Mouse (Mus musculus) kidney, postnatal 4 days (tissue): ENCODE measurements at regions not wholly inside any gene's neighbourhood (a gene's known extent, or its start where the extent isn't known, plus 50 kb on each side); places are given as distances from the start of the nearest gene placed in this dataset.

ENCODE experiments used
- DNase-seq, 2 experiments: peaks; one replicate each; pipeline ENCODE4 v3.0.0; 2021; ENCODE audit warnings: mixed read lengths in 2 of 2

DNA sequence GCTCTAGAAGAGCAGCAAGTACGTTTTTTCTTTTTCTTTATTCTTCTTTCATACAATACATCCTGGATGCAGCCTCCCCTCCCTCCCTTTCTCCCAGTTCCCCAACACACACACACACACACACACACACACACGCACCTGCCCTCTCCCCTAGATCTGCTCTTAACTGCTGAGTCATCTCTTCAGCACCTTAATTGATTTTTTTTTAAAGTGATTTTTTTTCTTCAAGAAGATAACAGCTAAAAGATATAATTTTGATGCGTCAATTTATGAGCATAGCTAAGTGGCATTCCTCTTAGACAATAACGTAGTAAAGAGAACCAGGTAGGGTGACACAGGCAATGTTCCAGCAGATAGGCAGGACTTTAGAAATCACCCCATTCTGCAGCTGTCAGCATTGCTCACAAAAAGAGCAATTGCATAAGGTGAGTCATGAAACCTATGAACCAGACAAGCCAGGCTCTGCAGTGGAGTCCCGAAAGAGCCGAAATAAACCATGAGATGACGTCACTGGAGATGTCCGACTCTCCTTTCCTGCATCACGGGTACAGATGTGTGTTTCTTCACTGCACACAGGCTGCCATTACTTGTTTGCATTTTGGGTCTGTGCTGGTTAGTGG lies 63.9 kb upstream of the Tnrc6a start:
- DNase-seq: no peak

GRCm38 (mm10) chr7:123063264-123064011 lies 60.2 kb upstream of the Tnrc6a start:
- DNase-seq: no peak

- DNase-seq: no peak
These were observed 57.7 kb upstream of the Tnrc6a start for GRCm38 (mm10) chr7:123065951-123066351.

DNA sequence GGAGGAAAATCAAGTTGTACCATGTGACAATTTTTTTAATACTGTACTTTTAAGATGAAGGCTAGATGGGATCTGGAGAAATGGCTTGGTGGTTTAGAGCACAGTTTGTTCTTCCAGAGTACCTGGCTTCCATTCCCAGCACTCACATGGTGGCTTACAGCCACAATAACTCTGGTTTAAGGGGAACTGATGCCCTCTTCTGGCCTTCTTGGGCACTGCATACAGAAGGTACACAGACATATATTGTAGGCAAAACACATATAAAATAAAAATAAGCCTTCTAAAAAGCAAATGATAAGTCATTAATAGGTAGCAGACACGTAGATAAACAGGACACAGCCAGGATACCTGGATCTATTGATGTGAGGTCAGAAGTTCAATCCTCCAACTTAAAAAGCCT lies 56.3 kb upstream of the Tnrc6a start:
- DNase-seq: no peak

DNA sequence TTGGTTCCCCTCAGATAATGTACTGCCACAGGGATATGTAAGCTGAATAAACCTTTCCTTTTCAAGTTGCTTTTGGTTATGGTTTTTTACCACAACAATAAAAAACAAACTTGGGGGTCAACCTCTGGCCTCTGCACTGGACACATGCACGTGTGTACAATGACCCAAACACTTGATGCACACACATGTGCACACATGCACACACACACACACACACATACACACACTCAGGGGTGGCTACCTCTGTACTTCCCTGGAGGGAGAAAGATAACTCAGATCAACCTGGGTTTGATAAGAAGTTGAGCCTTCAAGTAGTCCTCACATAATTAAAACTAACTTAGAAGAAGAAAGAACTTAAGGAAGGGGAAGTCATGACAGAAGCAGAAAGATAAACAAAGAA lies 55.4 kb upstream of the Tnrc6a start:
- no peak for DNase-seq

GRCm38 (mm10) chr7:123068715-123069273 lies 54.9 kb upstream of the Tnrc6a start:
- DNase-seq: peak; percentile 64 to 69

- peak in 1 of 2 experiments; percentile 24 for DNase-seq
These were observed 54.4 kb upstream of the Tnrc6a start for GRCm38 (mm10) chr7:123069280-123069679.

GRCm38 (mm10) chr7:123070861-123071260 lies 52.8 kb upstream of the Tnrc6a start:
- DNase-seq: no peak
